Mouse (Mus musculus): ENCODE measurements around the gene Lrmda. TPM values are rescaled to one million over a fixed set of nuclear protein-coding genes. Genes with fewer than 3 reads are reported as not detected.

The Lrmda gene
- total and polyA plus RNA-seq, 2 experiments from 2014 or later: 0.18 TPM; not detected in 1

GRCm38 (mm10) chr14:22056246-22056645 is 36.7 kb downstream of the Lrmda start:
- Histone ChIP-seq H3K36me3 (ENCODE audit: insufficient read depth) (no peaks in the 10 kb centered on the region), H3K9me3 (ENCODE audit: low read length) (no peaks in the 10 kb centered on the region), H3K27me3 (ENCODE audit: insufficient read depth, low read length) (0 out of 2 replicates have a peak, but pooled peaks cover 5% of the 10 kb centered on the region), H3K4me1 (ENCODE audit: insufficient read depth) (no peaks in the 10 kb centered on the region), H3K9ac (no peak overlapping the region), H3K4me3 (ENCODE audit: low read depth, low read length) (no peak overlapping the region), H3K27ac (ENCODE audit: low read depth, low read length) (no peak overlapping the region), H3K4me2 (ENCODE audit: low read depth) (no peak overlapping the region)
- DNase-seq: no peak
- 83% methylated on average over 4 of the region's 4 CpGs for WGBS
- no peak for ATAC-seq
- no peak for TF ChIP-seq CTCF (IDR thresholded peaks at IDR 0.05; ENCODE audit: low read depth)

- WGBS: 59% methylated on average over 1 of the region's 1 CpGs
- Histone ChIP-seq H3K9ac (no peak overlapping the region), H3K4me2 (ENCODE audit: low read depth) (no peak overlapping the region), H3K27me3 (ENCODE audit: insufficient read depth, low read length) (0 out of 2 replicates have a peak, but pooled peaks cover 5% of the 10 kb centered on the region), H3K4me1 (ENCODE audit: insufficient read depth) (no peaks in the 10 kb centered on the region), H3K36me3 (ENCODE audit: insufficient read depth) (no peaks in the 10 kb centered on the region), H3K4me3 (ENCODE audit: low read depth, low read length) (no peak overlapping the region), H3K27ac (ENCODE audit: low read depth, low read length) (no peak overlapping the region), H3K9me3 (ENCODE audit: low read length) (no peaks in the 10 kb centered on the region)
- TF ChIP-seq CTCF (IDR thresholded peaks at IDR 0.05; ENCODE audit: low read depth): no peak
- DNase-seq (no peak), ATAC-seq (no peak)
These were observed 39.2 kb downstream of the Lrmda start for GRCm38 (mm10) chr14:22058729-22059128.

- Histone ChIP-seq H3K9ac (no peak overlapping the region), H3K4me1 (ENCODE audit: insufficient read depth) (no peaks in the 10 kb centered on the region), H3K27ac (ENCODE audit: low read depth, low read length) (no peak overlapping the region), H3K4me3 (ENCODE audit: low read depth, low read length) (no peak overlapping the region), H3K36me3 (ENCODE audit: insufficient read depth) (no peaks in the 10 kb centered on the region), H3K27me3 (ENCODE audit: insufficient read depth, low read length) (0 out of 2 replicates have a peak, but pooled peaks cover 5% of the 10 kb centered on the region), H3K4me2 (ENCODE audit: low read depth) (no peak overlapping the region), H3K9me3 (ENCODE audit: low read length) (no peaks in the 10 kb centered on the region)
- ATAC-seq (no peak), DNase-seq (no peak)
- 85% methylated on average over 6 of the region's 6 CpGs for WGBS
- no peak for TF ChIP-seq CTCF (IDR thresholded peaks at IDR 0.05; ENCODE audit: low read depth)
These were observed 39.9 kb downstream of the Lrmda start for GRCm38 (mm10) chr14:22059348-22059861.

GRCm38 (mm10) chr14:22060787-22061186 is 41.3 kb downstream of the Lrmda start:
- no peak overlapping the region for H3K27ac ChIP-seq (ENCODE audit: low read depth, low read length)
- 38% methylated on average over 7 of the region's 7 CpGs for WGBS

GRCm38 (mm10) chr14:22062117-22062855 is 42.8 kb downstream of the Lrmda start:
- no peak overlapping the region for H3K4me3 ChIP-seq (ENCODE audit: low read depth, low read length)
- H3K9ac ChIP-seq: no peak overlapping the region
- 87% methylated on average over 9 of the region's 9 CpGs for WGBS
- TF ChIP-seq CTCF (IDR thresholded peaks at IDR 0.05; ENCODE audit: low read depth): no peak
- H3K4me1 ChIP-seq (ENCODE audit: insufficient read depth): no peaks in the 10 kb centered on the region
- no peaks in the 10 kb centered on the region for H3K9me3 ChIP-seq (ENCODE audit: low read length)
- H3K36me3 ChIP-seq (ENCODE audit: insufficient read depth): no peaks in the 10 kb centered on the region
- H3K4me2 ChIP-seq (ENCODE audit: low read depth): no peak overlapping the region
- no peak overlapping the region for H3K27ac ChIP-seq (ENCODE audit: low read depth, low read length)
- no peaks in the 10 kb centered on the region for H3K27me3 ChIP-seq (ENCODE audit: insufficient read depth, low read length)
- no peak for ATAC-seq
- DNase-seq: no peak

More at GRCm38 (mm10) chr14:22060787-22061186, 41.3 kb downstream of the Lrmda start:
- TF ChIP-seq CTCF (IDR thresholded peaks at IDR 0.05; ENCODE audit: low read depth): no peak
- DNase-seq (no peak), ATAC-seq (no peak)
- H3K4me2 ChIP-seq (ENCODE audit: low read depth): no peak overlapping the region
- H3K36me3 ChIP-seq (ENCODE audit: insufficient read depth): no peaks in the 10 kb centered on the region
- H3K9ac ChIP-seq: no peak overlapping the region
- H3K4me1 ChIP-seq (ENCODE audit: insufficient read depth): no peaks in the 10 kb centered on the region
- no peaks in the 10 kb centered on the region for H3K9me3 ChIP-seq (ENCODE audit: low read length)
- H3K4me3 ChIP-seq (ENCODE audit: low read depth, low read length): no peak overlapping the region
- no peaks in the 10 kb centered on the region for H3K27me3 ChIP-seq (ENCODE audit: insufficient read depth, low read length)

- WGBS: 59% methylated on average over 2 of the region's 2 CpGs
- Histone ChIP-seq H3K9ac (no peak overlapping the region), H3K27me3 (ENCODE audit: insufficient read depth, low read length) (no peaks in the 10 kb centered on the region; the same call in none of the 2 replicates), H3K4me1 (ENCODE audit: insufficient read depth) (0 out of 2 replicates have a peak, but pooled peaks cover under 1% of the 10 kb centered on the region), H3K36me3 (ENCODE audit: insufficient read depth) (no peaks in the 10 kb centered on the region), H3K9me3 (ENCODE audit: low read length) (no peaks in the 10 kb centered on the region), H3K27ac (ENCODE audit: low read depth, low read length) (no peak overlapping the region), H3K4me2 (ENCODE audit: low read depth) (no peak overlapping the region), H3K4me3 (ENCODE audit: low read depth, low read length) (no peak overlapping the region)
- DNase-seq (no peak), ATAC-seq (no peak)
- no peak for TF ChIP-seq CTCF (IDR thresholded peaks at IDR 0.05; ENCODE audit: low read depth)
These were observed 49.7 kb downstream of the Lrmda start for GRCm38 (mm10) chr14:22069169-22069568.

- ATAC-seq: no peak
These were observed 53.9 kb downstream of the Lrmda start for GRCm38 (mm10) chr14:22073385-22073784.

More at GRCm38 (mm10) chr14:22073385-22073784, 53.9 kb downstream of the Lrmda start:
- no peak for DNase-seq
- H3K27ac ChIP-seq (ENCODE audit: low read depth, low read length): no peak overlapping the region
- H3K4me2 ChIP-seq (ENCODE audit: low read depth): no peak overlapping the region
- no peaks in the 10 kb centered on the region; the same call in none of the 2 replicates for H3K27me3 ChIP-seq (ENCODE audit: insufficient read depth, low read length)
- 0 out of 2 replicates have a peak, but pooled peaks cover 3% of the 10 kb centered on the region for H3K4me1 ChIP-seq (ENCODE audit: insufficient read depth)
- H3K9me3 ChIP-seq (ENCODE audit: low read length): no peaks in the 10 kb centered on the region
- no peak overlapping the region for H3K9ac ChIP-seq
- no peak overlapping the region for H3K4me3 ChIP-seq (ENCODE audit: low read depth, low read length)
- no peak for TF ChIP-seq CTCF (IDR thresholded peaks at IDR 0.05; ENCODE audit: low read depth)
- 92% methylated on average over 5 of the region's 5 CpGs for WGBS
- H3K36me3 ChIP-seq (ENCODE audit: insufficient read depth): no peaks in the 10 kb centered on the region
